Mouse (Mus musculus) kidney, adult 2 months (tissue): ENCODE measurements at regions not wholly inside any gene's neighbourhood (a gene's known extent, or its start where the extent isn't known, plus 50 kb on each side); places are given as distances from the start of the nearest gene placed in this dataset.

Experiments
- CTCF ChIP-seq: fragments of 200-500 bp; conservative IDR thresholded peaks from 2 replicates; pipeline ENCODE4 v1.5.1; 2011; ENCODE audit warnings: low read depth, mild to moderate bottlenecking, control low read depth, low read length, moderate library complexity, mixed read lengths; ENCODE audit not compliant: insufficient read depth, insufficient read length
- POLR2A ChIP-seq: fragments of 200-500 bp; IDR thresholded peaks from one replicate; pipeline ENCODE4 v1.6.1; 2011; ENCODE audit warnings: low read depth, low read length, control low read depth

GRCm38 (mm10) chr1:77080767-77081166 is 434.1 kb downstream of the Epha4 start:
- TF ChIP-seq CTCF (no peak), POLR2A (no peak)
